Comparison of ENCODE assay signal across 8 mouse cellular contexts in genomic region chr2:26561351-26562016, GRCm38 (mm10). TPM values are rescaled to one million over a fixed set of nuclear protein-coding genes. Genes with fewer than 3 reads are reported as not detected.
DNase-seq lines count a peak whose midpoint lies in the region; ATAC-seq and TF ChIP-seq lines count a peak whose summit lies in the region.

No protein-coding gene starts in this region.

- ATAC-seq in megakaryocyte, adult 5-6 weeks (ENCODE audit: poor library complexity, severe bottlenecking), result peak; percentile 70

- no peak overlapping the region for H3K27ac ChIP-seq in bone marrow, adult 2 months (ENCODE audit: control insufficient read depth, insufficient read depth, low read depth, low read length, poor library complexity)
- peak overlapping the region; percentile 1; the same call in 1 of the 2 replicates for H3K27ac ChIP-seq in heart, adult 2 months

- H3K4me1 ChIP-seq in bone marrow, adult 2 months (ENCODE audit: control insufficient read depth, insufficient read depth, low read length), result peaks cover 4% of the 10 kb centered on the region; the same call in 1 of the 2 replicates
- H3K4me1 ChIP-seq in heart, adult 2 months (ENCODE audit: control insufficient read depth, insufficient read depth, low read length), result peaks cover 11% of the 10 kb centered on the region

- H3K36me3 ChIP-seq in heart, adult 2 months (ENCODE audit: control insufficient read depth, insufficient read depth, low read length), result no peaks in the 10 kb centered on the region

- H3K9ac ChIP-seq in heart, adult 2 months (ENCODE audit: low read depth, low read length), result no peak overlapping the region

- no peaks in the 10 kb centered on the region for H3K79me2 ChIP-seq in heart, adult 2 months (replicated peaks; ENCODE audit: control insufficient read depth, insufficient read depth, low read length)

- peak; percentile 52 for TF ChIP-seq CTCF in bone marrow, adult 2 months (IDR thresholded peaks at IDR 0.05; ENCODE audit: control insufficient read depth, insufficient read depth, low read length)
- 0 out of 2 replicates have a peak, but pooled peaks have one; percentile 99 for TF ChIP-seq CTCF in heart, adult 2 months (IDR thresholded peaks at IDR 0.05)

- WGBS in bone marrow, adult 2 months, result 21% methylated on average over 6 of the region's 6 CpGs
- 37% methylated on average over 6 of the region's 6 CpGs for WGBS in heart, adult 2 months

- TF ChIP-seq POLR2A in bone marrow, adult 2 months (IDR thresholded peaks at IDR 0.05; ENCODE audit: borderline replicate concordance, control insufficient read depth, low read depth, low read length), result no peak
- TF ChIP-seq POLR2A in heart, adult 2 months (IDR thresholded peaks at IDR 0.05; ENCODE audit: insufficient read depth, low read depth, low read length), result no peak

- no peaks in the 10 kb centered on the region for H3K27me3 ChIP-seq in heart, adult 2 months (ENCODE audit: control insufficient read depth, insufficient read depth, low read length)

- H3K4me3 ChIP-seq in bone marrow, adult 2 months (replicated peaks; ENCODE audit: control insufficient read depth, low read depth, low read length), result no peak overlapping the region
- no peak overlapping the region for H3K4me3 ChIP-seq in heart, adult 2 months

- DNase-seq in layer of hippocampus, postnatal 14 days (ENCODE audit: low spot score in 2 of 2), result peak; percentile 45 to 65
- DNase-seq in layer of hippocampus, postnatal 25 days (ENCODE audit: extremely low spot score in 1 of 2, low spot score in 1 of 2), result no peak
- peak in 1 of 2 experiments; percentile 60 for DNase-seq in heart, adult 2 months
- peak; percentile 62 to 65 for DNase-seq in kidney, adult 8-10 months
- DNase-seq in thymus, postnatal 25 days, result peak; percentile 42
- DNase-seq in ovary, postnatal 36 days (ENCODE audit: low spot score), result no peak

- peak; percentile 95 for TF ChIP-seq EP300 in heart, adult 2 months (IDR thresholded peaks at IDR 0.05; ENCODE audit: insufficient read depth, low read depth, low read length)

- intact Hi-C loops in heart, adult 2 months (cut with DNase I), result loop anchor here (1.0 to 10.0 kb wide), 5 partner anchors 59 to 407 kb away; no protein-coding TSS in a partner anchor

RNA-seq across cellular contexts. Expression of gene Egfl7, which starts 18.3 kb away (rescaled TPM):
- 10 to 100 TPM; 80.2 to 84.1 TPM for total RNA-seq in layer of hippocampus, postnatal 14 days (2021)
- 10 to 100 TPM; 56.8 to 68.2 TPM for total RNA-seq in layer of hippocampus, postnatal 25 days (2021)
- 91.0 and 128 TPM in 2 replicates for polyA plus RNA-seq in bone marrow, adult 2 months (2011; ENCODE audit: insufficient read depth, insufficient read length, low replicate concordance, missing spikeins)
- 100 to 1,000 TPM; 102 to 111 TPM for total RNA-seq in heart, adult 2 months (2021)
- polyA plus RNA-seq in heart, adult 2 months (2012; rRNA removed), result 499 and 610 TPM in 2 replicates
- total RNA-seq in megakaryocyte, adult 5-6 weeks (2015), result 1.6 and 3.1 TPM in 2 replicates
- 3.7 and 3.9 TPM in 2 replicates for total RNA-seq in megakaryocyte, adult 5-6 weeks (2017)

RNA-seq across cellular contexts. Expression of gene Gm20532, which starts 25.0 kb away (rescaled TPM):
- total RNA-seq in layer of hippocampus, postnatal 14 days (2021), result not detected
- total RNA-seq in layer of hippocampus, postnatal 25 days (2021), result not detected
- not detected in 2 replicates for polyA plus RNA-seq in bone marrow, adult 2 months (2011; ENCODE audit: insufficient read depth, insufficient read length, low replicate concordance, missing spikeins)
- not detected for total RNA-seq in heart, adult 2 months (2021)
- not detected in 2 replicates for polyA plus RNA-seq in heart, adult 2 months (2012; rRNA removed)
- total RNA-seq in megakaryocyte, adult 5-6 weeks (2015), result 0.36 TPM in 1 of 2 replicates, not detected in the other
- not detected in 2 replicates for total RNA-seq in megakaryocyte, adult 5-6 weeks (2017)

RNA-seq across cellular contexts. Expression of gene Agpat2, which starts 42.7 kb away (rescaled TPM):
- total RNA-seq in layer of hippocampus, postnatal 14 days (2021), result 1 to 10 TPM; 1.2 to 1.9 TPM
- total RNA-seq in layer of hippocampus, postnatal 25 days (2021), result 1 to 10 TPM; 1.2 to 1.9 TPM
- polyA plus RNA-seq in bone marrow, adult 2 months (2011; ENCODE audit: insufficient read depth, insufficient read length, low replicate concordance, missing spikeins), result 10.6 and 32.5 TPM in 2 replicates
- total RNA-seq in heart, adult 2 months (2021), result 10 to 100 TPM; 52.8 to 59.2 TPM
- polyA plus RNA-seq in heart, adult 2 months (2012; rRNA removed), result 117 and 142 TPM in 2 replicates
- 37.0 and 41.9 TPM in 2 replicates for total RNA-seq in megakaryocyte, adult 5-6 weeks (2015)
- 38.1 and 43.6 TPM in 2 replicates for total RNA-seq in megakaryocyte, adult 5-6 weeks (2017)

RNA-seq across cellular contexts. Expression of gene Notch1, which starts 45.0 kb away (rescaled TPM):
- 10 to 100 TPM; 35.4 to 45.2 TPM for total RNA-seq in layer of hippocampus, postnatal 14 days (2021)
- total RNA-seq in layer of hippocampus, postnatal 25 days (2021), result 10 to 100 TPM; 31.4 to 38.0 TPM
- polyA plus RNA-seq in bone marrow, adult 2 months (2011; ENCODE audit: insufficient read depth, insufficient read length, low replicate concordance, missing spikeins), result 21.8 and 36.9 TPM in 2 replicates
- 10 to 100 TPM; 31.6 to 32.4 TPM for total RNA-seq in heart, adult 2 months (2021)
- 22.0 and 23.2 TPM in 2 replicates for polyA plus RNA-seq in heart, adult 2 months (2012; rRNA removed)
- total RNA-seq in megakaryocyte, adult 5-6 weeks (2015), result 37.6 and 43.0 TPM in 2 replicates
- total RNA-seq in megakaryocyte, adult 5-6 weeks (2017), result 22.3 and 48.3 TPM in 2 replicates

Comparison
In these comparisons a context has a peak if more than half of its experiments do, and no peak if none do; other contexts are left out.
1. DNase-seq: peak in layer of hippocampus, postnatal 14 days (2 of 2), kidney, adult 8-10 months (2 of 2) and thymus, postnatal 25 days (single experiment); none in layer of hippocampus, postnatal 25 days (0 of 2) and ovary, postnatal 36 days (single experiment).
2. RNA of gene Egfl7, which starts 18.3 kb away (total RNA-seq): 102 to 111 TPM in heart, adult 2 months, 80.2 to 84.1 TPM in layer of hippocampus, postnatal 14 days and 56.8 to 68.2 TPM in layer of hippocampus, postnatal 25 days; 1.6 to 3.9 TPM in megakaryocyte, adult 5-6 weeks; every median in the first group is over 10 times any median in the second.
3. RNA of gene Agpat2, which starts 42.7 kb away (total RNA-seq): 52.8 to 59.2 TPM in heart, adult 2 months and 37.0 to 43.6 TPM in megakaryocyte, adult 5-6 weeks; 1.2 to 1.9 TPM in layer of hippocampus, postnatal 14 days and 1.2 to 1.9 TPM in layer of hippocampus, postnatal 25 days; every median in the first group is over 10 times any median in the second.